Mouse (Mus musculus) kidney, postnatal 36 days (tissue): Measurements from ENCODE around the gene Gm20425.

ENCODE experiments used
- DNase-seq, 2 experiments: peaks; one replicate each; pipeline ENCODE4 v3.0.0; 2021 to 2022; ENCODE audit warnings: mixed read lengths in 2 of 2

The Gm20425 gene

GRCm38 (mm10) chr9:103230151-103230951 lies at the start of gene Gm20425, which contains the start of gene Trf:
Gene Gm20425 (minus strand): TSS chr9:103230307.
Gene Trf (minus strand): TSS chr9:103230444.
- peak; percentile 63 to 67 for DNase-seq

GRCm38 (mm10) chr9:103276876-103277275 lies 46.8 kb upstream of the Gm20425 start:
- DNase-seq: no peak

GRCm38 (mm10) chr9:103275676-103276075 lies 45.6 kb upstream of the Gm20425 start:
- DNase-seq: no peak

GRCm38 (mm10) chr9:103274819-103275218 lies 44.7 kb upstream of the Gm20425 start:
- no peak for DNase-seq

DNA sequence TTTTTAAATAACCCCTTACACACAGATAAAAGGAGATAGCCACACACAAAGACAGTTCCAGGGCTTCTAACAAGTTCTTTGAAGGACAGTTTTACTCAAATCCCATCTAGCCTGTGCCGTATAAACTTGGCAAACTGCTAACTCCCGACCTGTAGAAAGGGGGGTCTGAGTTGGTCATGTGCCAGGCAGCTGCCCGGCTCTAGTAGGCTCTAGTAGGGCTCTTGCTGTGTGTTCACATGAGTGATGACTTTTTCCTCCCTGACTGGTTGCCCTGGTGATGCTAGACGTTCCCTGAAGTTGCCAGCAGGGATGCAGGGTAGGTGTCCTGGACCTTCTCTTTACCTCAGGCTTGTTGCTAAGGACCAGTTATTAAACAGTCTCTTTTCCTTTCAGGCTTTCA lies 41.0 kb upstream of the Gm20425 start:
- DNase-seq: no peak

GRCm38 (mm10) chr9:103265778-103266177 lies 35.7 kb upstream of the Gm20425 start:
- DNase-seq: no peak

DNA sequence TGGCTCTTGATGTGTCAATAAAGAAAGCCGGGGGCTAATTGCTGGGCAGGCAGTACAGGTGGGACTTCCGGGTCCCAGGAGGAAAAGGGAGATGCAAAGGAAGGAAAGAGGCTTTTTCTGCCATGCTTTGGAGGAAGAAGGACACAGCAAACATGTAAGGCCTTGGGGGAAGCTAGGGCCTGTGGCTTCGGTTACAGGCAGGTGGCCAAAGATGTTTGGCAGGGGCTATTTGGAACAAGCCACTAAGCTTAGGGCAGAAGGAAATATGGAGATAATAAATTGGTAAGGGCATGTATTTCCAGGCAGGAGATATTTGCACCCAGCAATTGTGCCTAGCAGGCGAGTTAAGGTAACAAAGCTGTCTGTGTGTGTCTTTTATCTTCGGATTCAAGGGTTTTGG lies 22.8 kb upstream of the Gm20425 start:
- DNase-seq: no peak

DNA sequence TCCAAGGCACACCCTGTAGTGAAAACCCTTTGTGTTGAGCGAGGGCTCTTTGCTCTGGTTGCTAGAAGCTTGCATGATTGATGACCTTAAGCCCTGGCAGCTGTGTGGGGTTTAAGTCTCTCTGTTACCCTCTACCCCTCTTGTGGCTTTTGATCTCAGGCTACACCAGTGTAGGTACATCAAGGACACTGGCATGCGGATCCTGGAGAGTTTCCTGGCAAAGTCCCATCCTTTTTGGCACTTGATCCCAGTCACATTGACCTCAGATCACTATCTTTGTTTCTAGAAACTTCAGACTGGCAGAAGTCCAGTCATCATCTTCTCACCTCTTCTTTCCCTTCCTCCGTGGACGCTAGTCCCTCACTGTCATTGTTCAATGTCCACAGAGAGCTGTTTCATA lies 18.5 kb upstream of the Gm20425 start:
- DNase-seq: no peak

DNA sequence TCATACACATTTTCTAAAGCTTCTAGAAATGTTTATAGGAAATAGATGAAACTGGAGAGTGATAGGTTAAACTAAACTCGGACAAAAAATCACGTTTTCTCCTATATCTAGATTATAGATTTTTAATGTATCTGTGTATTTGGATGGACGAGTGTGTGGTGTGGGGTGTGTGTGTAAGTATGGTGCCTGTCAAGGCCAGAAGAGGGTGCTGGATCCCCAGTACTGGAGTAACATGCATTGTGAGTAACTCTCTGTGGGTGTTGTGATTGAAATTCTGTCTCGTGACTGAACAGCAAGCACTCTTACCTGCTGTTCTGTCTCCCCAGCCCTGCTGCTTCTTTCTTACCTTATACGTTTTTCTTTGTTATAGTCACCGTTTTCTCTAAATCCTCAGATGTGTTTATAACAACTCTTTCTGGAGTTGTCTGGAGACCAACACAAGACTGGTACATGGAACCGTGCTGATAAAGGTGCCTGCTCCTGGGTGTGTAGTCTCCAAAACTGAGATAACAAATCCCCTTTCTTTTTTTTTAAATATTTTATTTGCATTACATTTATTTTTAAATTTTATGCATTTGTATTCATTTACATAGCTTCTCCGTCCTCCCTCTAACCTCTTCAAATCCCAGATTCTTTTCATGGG lies 16.5 kb upstream of the Gm20425 start:
- no peak for DNase-seq

GRCm38 (mm10) chr9:103243640-103244039 lies 13.5 kb upstream of the Gm20425 start:
- peak; percentile 32 to 47 for DNase-seq

DNA sequence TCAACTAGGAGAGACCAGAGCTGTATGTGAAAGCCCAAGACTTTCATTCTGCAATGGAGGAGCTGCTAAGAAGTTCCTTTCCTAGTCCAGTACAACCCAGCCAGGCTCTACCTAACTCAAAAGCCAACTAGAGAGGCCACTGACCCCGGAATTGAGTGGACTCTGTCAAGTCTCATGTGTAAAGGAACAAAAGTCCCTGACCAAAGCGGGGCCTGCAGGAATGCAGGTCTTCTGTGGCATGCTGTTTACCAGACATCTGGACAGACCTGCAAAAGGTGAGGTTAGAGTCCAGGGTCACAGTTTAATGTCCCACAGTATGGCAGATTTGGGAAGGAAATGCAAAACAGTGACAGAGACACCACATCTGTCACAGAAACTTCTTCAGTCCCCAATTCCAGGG lies 11.1 kb upstream of the Gm20425 start:
- DNase-seq: peak; percentile 42 to 45

DNA sequence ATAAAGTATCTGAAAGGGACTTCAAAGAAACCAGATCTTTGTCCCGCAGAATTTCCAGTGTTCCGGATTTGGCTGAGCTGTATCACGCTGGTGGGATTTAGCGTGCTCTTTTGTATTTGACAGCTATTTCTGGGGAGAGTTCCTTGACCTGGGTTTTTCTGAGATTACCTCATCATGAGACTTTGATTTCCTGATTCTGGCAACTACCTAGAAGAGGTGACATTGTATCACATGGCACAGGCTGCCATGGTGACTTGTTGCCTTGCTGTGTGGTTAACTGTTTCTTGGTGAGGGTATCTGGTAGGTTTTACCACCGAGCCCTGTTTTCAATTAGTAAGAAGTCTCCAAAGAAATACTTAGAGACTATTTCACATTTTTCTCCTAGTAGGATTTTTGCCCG lies 9.4 kb upstream of the Gm20425 start:
- no peak for DNase-seq

DNA sequence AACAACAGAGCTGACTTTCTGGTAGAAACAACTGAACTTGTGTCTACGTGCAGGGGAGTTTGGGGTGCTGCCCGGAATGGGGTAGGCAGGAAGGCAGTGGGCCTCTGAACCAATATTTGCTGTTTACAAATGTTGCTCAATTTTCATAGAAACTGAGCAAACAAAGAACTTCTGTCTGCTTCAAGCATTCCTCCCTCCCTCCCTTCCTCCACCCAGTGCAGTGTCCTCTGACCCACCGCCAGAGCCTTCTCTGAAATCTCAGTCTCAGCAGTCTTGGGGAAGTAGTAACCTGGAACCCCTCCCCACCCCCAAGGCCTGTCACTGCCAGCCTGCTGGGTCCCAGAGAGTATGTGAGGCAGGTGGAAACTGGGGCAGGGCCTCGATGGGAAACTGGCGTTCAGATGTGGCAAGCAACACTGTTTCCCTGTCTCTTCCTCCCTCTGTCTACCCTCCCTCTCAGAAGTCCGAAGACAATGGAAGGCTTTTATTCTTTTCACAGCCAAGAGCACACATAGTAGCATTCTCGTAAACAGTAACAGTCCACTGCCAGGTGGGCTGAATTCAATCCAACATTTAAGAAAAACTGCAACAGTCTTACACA lies 4.6 kb upstream of the Gm20425 start:
- peak; percentile 19 to 25 for DNase-seq

DNA sequence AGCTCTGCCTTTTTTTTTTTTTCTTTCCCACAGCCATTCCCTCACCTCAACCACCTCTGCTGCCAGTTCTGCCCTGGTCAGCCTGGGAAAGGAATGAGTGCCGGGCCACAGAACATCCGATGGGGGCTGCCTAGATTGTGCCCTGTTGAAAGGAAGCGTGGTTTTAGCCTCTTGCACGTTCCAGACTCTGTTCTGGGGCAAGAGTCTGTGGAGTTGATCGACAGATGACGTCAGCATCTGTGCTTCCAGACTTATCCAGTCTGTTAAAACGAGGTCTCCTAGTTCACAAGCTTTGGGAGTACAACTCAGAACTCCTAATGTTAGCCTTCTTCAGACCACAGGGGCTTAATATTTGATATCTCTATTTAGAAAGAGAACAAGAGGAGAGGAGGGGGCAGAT lies 4.0 kb upstream of the Gm20425 start:
- no peak for DNase-seq

DNA sequence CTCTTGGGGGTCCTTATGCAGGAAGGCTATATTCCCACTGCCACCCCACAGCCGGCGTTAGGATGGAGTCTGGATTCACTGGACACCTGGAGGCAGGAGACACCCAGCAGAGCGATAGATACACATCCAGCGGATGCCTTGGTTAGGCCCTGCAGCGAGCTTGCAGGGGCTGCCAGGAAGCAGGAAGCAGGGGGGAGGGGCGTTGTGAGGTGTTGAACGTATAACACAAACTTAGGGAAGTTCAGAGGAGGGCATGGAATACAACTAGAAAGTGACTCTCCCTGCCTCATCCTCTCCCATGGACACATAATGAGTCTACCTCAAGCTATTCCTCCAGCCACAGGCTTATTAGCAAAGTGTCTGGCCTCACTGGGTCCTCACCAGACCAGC lies 2.9 kb upstream of the Gm20425 start:
- no peak for DNase-seq

GRCm38 (mm10) chr9:103232232-103233005 lies 2.3 kb upstream of the Gm20425 start:
- no peak for DNase-seq

DNA sequence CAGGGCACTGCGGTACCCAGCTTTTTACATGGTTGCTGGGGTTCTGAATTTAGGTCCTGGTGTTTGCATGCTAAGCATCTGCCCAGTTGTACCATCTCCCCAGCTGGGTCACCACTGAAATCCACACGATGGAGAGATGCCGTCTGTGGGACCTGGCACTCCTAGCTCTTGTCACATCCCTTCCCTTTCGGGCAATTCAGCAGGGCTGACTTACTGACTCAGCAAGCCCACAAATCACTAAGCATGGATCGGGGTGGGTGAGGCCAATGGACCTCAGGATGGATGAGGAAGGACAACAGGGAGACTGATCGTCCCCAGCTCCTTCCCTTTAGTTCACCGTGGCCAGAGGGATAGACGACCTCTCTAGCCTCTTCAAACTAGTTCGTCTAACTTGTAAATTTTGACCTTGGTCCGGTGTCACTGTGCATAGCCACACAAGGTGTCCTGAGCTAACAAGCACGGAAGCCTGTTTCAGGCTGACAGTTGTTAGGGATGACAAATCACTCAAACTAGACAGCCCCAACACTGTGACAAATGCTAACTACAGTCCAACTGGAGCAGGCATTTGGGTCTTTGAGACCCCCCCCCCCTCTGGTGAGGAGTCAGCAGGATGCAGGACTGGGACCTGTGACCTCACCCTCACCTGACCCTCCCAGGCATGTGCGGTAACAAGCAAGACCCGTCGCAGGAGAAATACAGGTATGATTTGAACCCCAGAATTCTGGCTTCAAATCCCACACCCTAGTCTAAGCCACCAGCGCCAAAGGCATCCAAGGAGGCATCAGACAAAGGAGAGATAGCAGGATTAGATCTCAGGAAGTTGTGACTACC lies 855 bp downstream of the Gm20425 start:
- DNase-seq: no peak

GRCm38 (mm10) chr9:103228370-103229003 lies 1.6 kb downstream of the Gm20425 start:
- no peak for DNase-seq

GRCm38 (mm10) chr9:103227760-103228159 lies 2.3 kb downstream of the Gm20425 start:
- no peak for DNase-seq

DNA sequence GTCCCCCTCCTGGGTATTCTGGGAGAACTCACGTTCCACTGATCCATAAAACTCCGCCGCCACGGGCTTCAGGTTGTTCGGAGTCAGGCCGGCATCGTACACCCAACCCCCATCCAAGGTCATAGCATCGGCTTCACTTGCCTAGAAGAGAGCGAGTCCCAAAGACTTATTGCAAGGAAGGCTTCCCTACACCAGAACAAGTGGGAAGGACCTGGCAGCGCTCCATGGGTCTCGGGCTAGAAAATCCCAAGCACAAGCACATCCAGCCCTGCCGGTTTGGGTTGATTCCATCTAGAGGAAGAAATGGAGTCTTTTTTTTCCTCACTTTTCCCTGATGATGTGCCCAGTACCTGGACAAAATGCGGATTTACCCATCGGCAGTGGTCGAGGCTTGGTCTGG lies 3.3 kb downstream of the Gm20425 start:
- DNase-seq: peak; percentile 33 to 63

DNA sequence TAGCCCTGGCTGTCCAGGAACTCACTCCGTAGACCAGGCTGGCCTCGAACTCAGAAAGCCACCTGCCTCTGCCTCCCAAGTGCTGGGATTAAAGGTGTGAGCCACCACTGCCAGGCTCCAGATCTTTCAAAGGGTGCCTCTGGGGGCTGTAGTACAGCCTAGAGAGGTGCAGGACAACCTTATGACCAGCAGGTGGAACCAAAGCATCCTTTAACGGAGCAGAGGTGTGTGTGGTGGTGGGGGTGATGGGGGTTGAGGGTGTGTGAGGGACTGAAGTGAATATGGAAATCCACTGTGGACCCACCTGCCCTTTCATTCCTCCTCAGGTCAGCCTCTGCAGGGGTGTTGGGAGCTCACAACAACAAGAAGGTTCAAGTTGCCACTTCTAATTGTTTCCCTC lies 4.6 kb downstream of the Gm20425 start:
- DNase-seq: peak; percentile 13 to 55

- no peak for DNase-seq
Measured at GRCm38 (mm10) chr9:103224721-103225120, 5.4 kb downstream of the Gm20425 start.
